Comparison of ENCODE assay signal across 14 mouse cellular contexts in the genomic region with DNA sequence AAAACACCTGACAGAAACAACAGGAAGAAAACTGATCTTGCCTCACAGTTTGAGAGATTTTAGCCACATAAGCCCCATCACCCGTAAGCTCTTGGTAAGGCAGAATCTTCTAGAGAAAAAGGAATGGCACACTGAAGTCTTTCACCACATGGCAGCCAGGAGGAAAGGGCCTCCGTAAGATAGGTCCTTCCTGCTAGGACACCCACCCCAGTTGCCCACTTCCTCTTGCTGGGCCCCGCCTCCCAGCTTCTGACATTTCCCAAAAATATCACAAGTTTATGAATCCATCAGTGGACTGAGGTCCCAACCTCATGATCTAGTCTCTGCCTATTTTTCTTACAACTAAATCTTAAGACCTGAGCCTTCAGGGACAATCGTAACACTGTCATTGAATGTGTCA.
DNase-seq lines count a peak whose midpoint lies in the region; ATAC-seq lines count a peak whose summit lies in the region.
"Had no signal": no experiment of that assay in that cellular context is flagged by ENCODE, and none has a peak within 500 bp of the region (broad histone marks: within the 10 kb centered on the region; RNA-seq: fewer than 3 reads in every experiment).

No protein-coding gene starts in this region.

- no peaks in the 10 kb centered on the region for H3K27me3 ChIP-seq in heart, embryonic 12.5 days (replicated peaks)
- H3K27me3 ChIP-seq in embryonic facial prominence, embryonic 14.5 days (replicated peaks; ENCODE audit: control insufficient read depth, insufficient read depth, low read length) = no peaks in the 10 kb centered on the region
- H3K27me3 ChIP-seq: liver, embryonic 13.5 days; midbrain, embryonic 12.5 days; Patski had no signal

- H3K9ac ChIP-seq in heart, embryonic 12.5 days = no peak overlapping the region
- no peak overlapping the region for H3K9ac ChIP-seq in embryonic facial prominence, embryonic 14.5 days (ENCODE audit: low read depth, low read length)
- H3K9ac ChIP-seq: liver, embryonic 13.5 days; midbrain, embryonic 12.5 days had no signal

- peak overlapping the region; percentile 7; the same call in 1 of the 2 replicates for H3K27ac ChIP-seq in heart, embryonic 12.5 days (ENCODE audit: poor library complexity, severe bottlenecking)
- peak overlapping the region; percentile 50; the same call in 1 of the 2 replicates for H3K27ac ChIP-seq in embryonic facial prominence, embryonic 14.5 days (replicated peaks; ENCODE audit: low read depth, low read length)
- H3K27ac ChIP-seq: liver, embryonic 13.5 days; midbrain, embryonic 12.5 days had no signal

- H3K36me3 ChIP-seq in heart, embryonic 12.5 days = no peaks in the 10 kb centered on the region
- H3K36me3 ChIP-seq in embryonic facial prominence, embryonic 14.5 days (ENCODE audit: control insufficient read depth, insufficient read depth, low read length) = no peaks in the 10 kb centered on the region; the same call in 1 of the 2 replicates
- H3K36me3 ChIP-seq: liver, embryonic 13.5 days; midbrain, embryonic 12.5 days had no signal

- no peak overlapping the region for H3K4me2 ChIP-seq in heart, embryonic 12.5 days
- 0 out of 2 replicates have a peak overlapping the region, but pooled peaks have one; percentile 13 for H3K4me2 ChIP-seq in embryonic facial prominence, embryonic 14.5 days (ENCODE audit: low read depth, low read length)
- H3K4me2 ChIP-seq: liver, embryonic 13.5 days; midbrain, embryonic 12.5 days had no signal

- intact Hi-C loops in heart, postnatal 36 days (cut with DNase I) = loop anchor here (1.0 to 5.0 kb wide), 2 partner anchors 74 to 100 kb away; no protein-coding TSS in a partner anchor

- ATAC-seq in heart, embryonic 12.5 days (ENCODE audit: insufficient number of reproducible peaks, low FRiP score) = no peak
- no peak for ATAC-seq in embryonic facial prominence, embryonic 14.5 days (ENCODE audit: low read depth)
- ATAC-seq in megakaryocyte progenitor cell, adult 5-6 weeks (replicated peaks; ENCODE audit: poor library complexity) = peak; percentile 75
- ATAC-seq: CD4-positive, CD25-positive, alpha-beta regulatory T cell, adult 4 months; Patski had no signal

- DNase-seq in heart, postnatal 36 days = no peak
- peak; percentile 37 to 44 for DNase-seq in lung, adult 18-20 months
- DNase-seq in lung, postnatal 10 days = no peak
- DNase-seq in embryonic facial prominence, embryonic 14.5 days (ENCODE audit: low spot score) = no peak
- no peak for DNase-seq in right cerebral cortex, postnatal 25 days
- DNase-seq: adrenal gland, adult 2 months; kidney, adult 18-20 months; liver, embryonic 13.5 days; thymus, postnatal 25 days had no signal

- H3K4me1 ChIP-seq in heart, embryonic 12.5 days (replicated peaks) = peaks cover 33% of the 10 kb centered on the region
- peaks cover 26% of the 10 kb centered on the region for H3K4me1 ChIP-seq in embryonic facial prominence, embryonic 14.5 days (ENCODE audit: control insufficient read depth, insufficient read depth, low read length)
- H3K4me1 ChIP-seq: liver, embryonic 13.5 days had no signal

- H3K4me3 ChIP-seq in heart, embryonic 12.5 days = no peak overlapping the region
- no peak overlapping the region for H3K4me3 ChIP-seq in embryonic facial prominence, embryonic 14.5 days (ENCODE audit: low read depth, low read length)
- H3K4me3 ChIP-seq: liver, embryonic 13.5 days; midbrain, embryonic 12.5 days had no signal

- WGBS in heart, embryonic 12.5 days = 65% methylated on average over 4 of the region's 4 CpGs
- 85% methylated on average over 4 of the region's 4 CpGs for WGBS in embryonic facial prominence, embryonic 14.5 days

- peaks cover 4% of the 10 kb centered on the region; the same call in 1 of the 2 replicates for H3K9me3 ChIP-seq in heart, embryonic 12.5 days (replicated peaks)
- H3K9me3 ChIP-seq in embryonic facial prominence, embryonic 14.5 days (ENCODE audit: control insufficient read depth, low read length) = no peaks in the 10 kb centered on the region
- H3K9me3 ChIP-seq: liver, embryonic 13.5 days had no signal

Comparison
In these comparisons a context has a peak if more than half of its experiments do, and no peak if none do; other contexts are left out.
1. DNase-seq: peak in lung, adult 18-20 months (2 of 2); none in heart, postnatal 36 days (0 of 2), lung, postnatal 10 days (single experiment), embryonic facial prominence, embryonic 14.5 days (single experiment) and right cerebral cortex, postnatal 25 days (single experiment).